Mouse (Mus musculus): ENCODE data around the gene Lgr5.

Gene Lgr5

GRCm38 (mm10) chr10:115587301-115587969 lies at the start of gene Lgr5:
Lgr5 (minus strand) TSS chr10:115587780.
- DNase-seq (ENCODE audit: low read depth, low spot score) = peak; percentile 38

DNA sequence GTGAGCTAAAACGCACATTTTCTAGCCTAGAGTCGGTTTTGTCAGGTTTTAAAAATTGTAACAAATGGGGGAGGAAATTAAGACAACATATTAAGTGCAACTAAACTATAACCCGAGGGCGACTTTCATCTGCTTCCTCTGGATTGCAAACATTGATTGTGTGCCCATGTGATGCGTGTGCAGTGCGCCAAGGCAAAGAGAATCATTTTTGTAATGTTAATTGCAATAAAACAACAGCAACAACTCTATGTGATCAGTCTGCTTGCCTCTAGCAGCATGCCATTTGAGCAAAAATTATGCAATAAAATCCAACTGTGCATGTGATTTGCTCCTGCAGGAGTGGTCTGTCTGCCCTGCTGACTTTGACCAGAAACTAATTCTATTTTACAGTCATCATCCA lies 39.1 kb upstream of the Lgr5 start:
- no peak for DNase-seq (ENCODE audit: low read depth, low spot score)

GRCm38 (mm10) chr10:115624957-115625356 lies 37.4 kb upstream of the Lgr5 start:
- DNase-seq (ENCODE audit: low read depth, low spot score) = no peak

GRCm38 (mm10) chr10:115623956-115624671 lies 36.5 kb upstream of the Lgr5 start:
- no peak for DNase-seq (ENCODE audit: low read depth, low spot score)

- no peak for DNase-seq (ENCODE audit: low read depth, low spot score)
Observed at GRCm38 (mm10) chr10:115623481-115623880, 35.9 kb upstream of the Lgr5 start.

DNA sequence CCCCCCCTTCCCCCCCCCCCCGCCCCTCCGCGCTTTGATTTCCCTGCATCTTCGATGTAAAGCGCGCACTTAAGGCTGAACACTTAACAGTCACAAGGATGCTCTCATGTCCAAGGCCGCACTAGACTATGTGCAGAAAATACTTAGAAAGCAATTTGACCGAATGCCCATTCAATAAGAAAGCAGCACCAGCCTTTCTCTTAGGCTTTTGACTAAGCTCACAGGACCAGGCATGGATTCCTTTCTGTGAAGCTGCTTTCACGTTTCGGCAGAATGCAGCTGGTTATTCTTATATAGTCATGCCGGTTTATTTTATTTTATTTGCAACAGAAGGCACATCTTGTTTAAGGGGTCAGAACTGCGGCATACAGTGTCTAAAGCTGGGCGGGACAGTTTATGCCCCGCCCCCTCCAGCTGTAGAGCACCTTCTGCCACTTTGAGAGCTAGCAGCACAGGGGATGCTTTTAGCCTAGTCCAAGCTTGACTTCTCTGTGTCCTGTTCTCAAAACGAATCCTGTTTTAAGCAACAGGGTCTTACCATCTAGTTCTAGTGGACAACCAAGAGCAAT lies 30.8 kb upstream of the Lgr5 start:
- no peak for DNase-seq (ENCODE audit: low read depth, low spot score)

GRCm38 (mm10) chr10:115617456-115618287 lies 30.1 kb upstream of the Lgr5 start:
- no peak for DNase-seq (ENCODE audit: low read depth, low spot score)

- DNase-seq (ENCODE audit: low read depth, low spot score) = no peak
Observed at GRCm38 (mm10) chr10:115595748-115596147, 8.2 kb upstream of the Lgr5 start.

GRCm38 (mm10) chr10:115593651-115594050 lies 6.1 kb upstream of the Lgr5 start:
- DNase-seq (ENCODE audit: low read depth, low spot score) = no peak

DNA sequence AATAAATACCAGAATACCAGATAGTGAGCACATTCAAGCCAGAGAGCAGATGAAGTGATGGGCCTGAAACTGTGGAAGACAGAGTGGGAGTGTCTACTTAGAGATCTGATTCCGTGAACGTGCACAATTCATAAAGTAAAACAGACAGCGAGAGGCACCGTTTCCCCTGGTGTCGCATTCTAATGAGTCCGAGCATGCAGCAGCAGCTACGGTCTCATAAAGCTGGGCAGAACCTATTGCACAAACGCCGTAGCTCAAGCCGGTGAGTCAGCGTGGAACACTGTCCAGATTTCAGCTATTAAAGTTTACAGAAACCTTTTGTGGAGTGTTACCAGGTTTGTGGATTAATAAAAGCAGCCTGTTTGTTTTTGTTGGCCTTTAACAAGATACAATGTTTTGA lies 5.6 kb upstream of the Lgr5 start:
- DNase-seq (ENCODE audit: low read depth, low spot score) = no peak

- DNase-seq (ENCODE audit: low read depth, low spot score) = no peak
Observed at GRCm38 (mm10) chr10:115587979-115588378, 399 bp upstream of the Lgr5 start.

DNA sequence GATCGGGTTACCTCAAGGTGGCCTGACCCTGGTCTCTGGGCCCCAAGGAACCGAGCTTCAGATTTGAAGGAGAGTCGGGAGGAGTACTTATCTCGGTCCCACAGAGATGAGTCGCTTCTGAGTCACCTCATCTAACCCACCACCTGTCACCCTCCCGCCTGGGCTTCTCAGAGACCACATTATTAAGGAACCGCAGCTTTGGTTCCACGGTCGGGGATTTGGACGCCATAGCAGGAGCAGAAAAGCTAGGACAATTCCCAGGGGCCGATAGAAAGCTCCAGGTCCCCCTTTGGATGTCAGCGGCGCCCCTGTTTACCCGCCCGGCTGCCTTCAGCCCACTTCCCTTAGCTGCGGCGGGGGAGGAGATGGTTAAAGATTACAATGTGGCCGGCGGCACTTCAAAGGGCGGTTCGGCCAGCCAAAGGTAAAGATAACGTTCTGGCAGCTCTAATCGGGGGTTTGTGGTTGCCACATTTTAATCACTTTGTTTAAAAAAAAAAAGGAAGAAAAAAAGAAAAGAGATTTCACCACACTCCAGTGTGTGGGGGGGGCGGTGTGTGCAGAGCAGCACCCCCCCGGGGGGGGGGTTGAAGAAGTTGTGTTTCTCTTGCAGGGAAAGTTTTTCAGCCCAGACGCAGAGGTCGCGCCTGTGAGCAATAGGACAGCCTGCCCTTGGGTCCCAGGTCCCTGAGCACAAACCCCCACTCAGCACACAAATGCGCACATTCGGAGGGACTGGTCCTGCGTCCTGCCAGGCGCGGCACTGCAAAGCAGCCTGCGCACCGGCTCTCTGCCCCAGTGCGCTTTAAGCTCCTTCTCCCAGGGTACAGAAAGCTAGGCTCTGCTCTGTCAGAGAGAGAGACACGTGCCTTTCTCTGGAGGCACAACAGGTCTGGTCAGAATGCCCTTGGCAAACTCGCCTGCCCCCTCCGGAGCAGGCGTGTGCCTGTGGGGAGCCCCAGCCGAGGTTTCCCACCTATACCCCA lies 1.0 kb downstream of the Lgr5 start:
- peak; percentile 16 for DNase-seq (ENCODE audit: low read depth, low spot score)

DNA sequence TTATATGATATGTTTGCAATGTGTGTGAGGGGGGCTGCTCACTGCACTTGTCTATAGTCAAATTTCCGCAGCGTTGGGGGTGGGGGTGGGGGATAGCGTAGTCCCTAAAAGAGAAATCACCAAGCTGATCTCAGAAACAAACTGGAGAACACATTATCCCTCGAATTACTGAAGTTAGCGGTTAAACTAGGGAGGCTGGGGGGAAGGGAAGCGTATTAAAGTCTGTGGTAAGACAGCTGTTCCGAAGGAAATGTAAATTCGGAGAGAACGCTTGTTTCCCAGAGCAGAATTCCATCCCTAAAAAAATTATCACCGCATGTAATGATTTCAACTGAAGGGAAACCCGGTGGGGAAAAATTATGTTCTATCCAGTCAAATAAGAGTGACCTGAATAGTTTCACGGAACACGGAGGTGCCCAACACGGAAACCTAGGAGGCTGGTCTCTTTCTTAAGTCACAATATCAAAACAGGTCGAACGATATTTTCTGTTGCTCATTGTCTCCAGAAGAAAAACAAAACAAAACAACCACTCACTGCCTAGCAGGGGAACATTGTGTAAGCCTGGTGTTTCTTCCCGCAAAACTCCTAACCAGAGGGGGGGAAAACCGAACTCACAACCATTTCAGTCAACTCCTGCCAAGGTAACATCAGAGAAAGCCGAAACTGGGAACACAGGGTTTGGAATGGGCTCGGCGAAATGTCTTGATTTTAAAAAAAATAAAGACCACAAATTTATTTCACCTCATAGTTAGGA lies 1.9 kb downstream of the Lgr5 start:
- no peak for DNase-seq (ENCODE audit: low read depth, low spot score)

- no peak for DNase-seq (ENCODE audit: low read depth, low spot score)
Observed at GRCm38 (mm10) chr10:115584656-115585055, 2.9 kb downstream of the Lgr5 start.

DNA sequence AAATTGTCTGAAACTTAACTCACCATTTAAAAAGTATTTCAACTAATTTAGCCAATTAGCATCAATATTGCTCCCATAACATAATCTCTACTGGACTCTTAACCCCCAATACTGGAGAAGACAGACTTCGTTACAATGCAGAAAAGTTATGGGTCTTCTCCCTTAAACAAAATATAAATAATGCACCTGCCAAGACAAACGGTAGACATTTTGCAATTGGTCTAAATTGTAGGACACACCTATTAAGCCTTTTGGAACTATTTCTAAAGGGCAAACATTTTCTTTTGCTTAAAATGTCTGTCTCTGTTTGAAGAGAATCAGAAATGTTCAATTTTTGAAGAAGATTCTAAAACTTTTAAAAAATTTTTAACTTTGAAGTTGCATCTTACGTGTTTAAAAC lies 4.5 kb downstream of the Lgr5 start:
- no peak for DNase-seq (ENCODE audit: low read depth, low spot score)

DNA sequence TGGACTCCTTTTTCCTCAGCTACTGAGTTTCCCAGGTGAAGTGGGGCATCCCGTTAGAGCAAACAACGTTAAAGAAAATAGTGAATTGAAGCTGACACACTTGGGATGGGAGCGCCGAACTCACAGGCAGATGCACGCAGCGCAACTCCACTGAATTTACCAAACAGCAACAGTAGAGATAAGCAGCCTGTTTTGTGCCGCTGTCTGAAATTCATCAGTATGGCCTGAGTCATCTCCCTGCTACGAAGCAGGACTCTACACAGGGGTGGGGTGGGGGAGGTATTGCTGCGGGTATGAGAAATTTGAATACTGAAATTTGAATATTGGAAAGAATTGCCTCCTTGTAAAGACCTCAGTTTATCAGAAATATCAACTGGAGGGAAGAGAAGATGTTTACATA lies 5.6 kb downstream of the Lgr5 start:
- no peak for DNase-seq (ENCODE audit: low read depth, low spot score)

GRCm38 (mm10) chr10:115579494-115579893 lies 8.1 kb downstream of the Lgr5 start:
- no peak for DNase-seq (ENCODE audit: low read depth, low spot score)

GRCm38 (mm10) chr10:115579076-115579475 lies 8.5 kb downstream of the Lgr5 start:
- no peak for DNase-seq (ENCODE audit: low read depth, low spot score)

DNA sequence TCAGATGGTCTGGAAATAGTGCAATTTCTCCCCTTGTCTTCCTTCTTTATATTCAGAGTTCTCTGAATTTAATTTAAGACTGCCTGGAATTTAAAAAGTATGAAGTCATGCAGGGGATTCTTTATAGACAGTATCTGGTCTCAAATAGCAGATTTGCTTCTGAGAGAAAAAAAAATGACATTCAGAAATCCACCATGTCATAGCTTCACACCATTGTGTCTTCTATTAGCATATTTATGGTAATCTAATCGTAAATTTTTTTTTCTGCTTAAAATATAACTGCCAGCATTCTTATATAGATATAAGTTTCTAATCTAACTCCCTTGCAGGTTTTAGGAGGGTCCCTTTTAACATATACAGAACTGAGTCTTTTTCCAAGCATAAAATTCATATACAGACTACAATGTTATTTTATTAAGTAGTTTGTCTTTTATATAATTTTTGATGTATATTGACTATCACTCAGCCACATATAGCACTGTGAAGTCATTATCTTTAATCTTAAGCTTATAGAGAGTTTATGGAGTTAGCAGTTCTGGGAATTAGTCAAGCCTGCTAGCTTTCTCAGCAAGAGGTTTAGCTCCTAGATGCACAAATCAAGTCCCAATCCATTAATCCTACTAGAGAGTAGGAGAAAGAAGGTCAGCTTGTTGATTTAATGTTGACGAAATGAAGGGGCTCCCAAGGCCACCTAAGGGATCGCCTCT lies 15.7 kb downstream of the Lgr5 start:
- no peak for DNase-seq (ENCODE audit: low read depth, low spot score)

- DNase-seq (ENCODE audit: low read depth, low spot score) = no peak
Observed at GRCm38 (mm10) chr10:115571317-115571716, 16.3 kb downstream of the Lgr5 start.

All from WW6 (cell line).